Mouse (Mus musculus) thymus, adult 2 months (tissue): ENCODE measurements around the gene Ankrd9.

Experiments
- CTCF ChIP-seq: fragments of 200-500 bp; IDR thresholded peaks from 2 replicates; pipeline ENCODE4 v1.5.1; 2012; ENCODE audit warnings: mild to moderate bottlenecking, control low read depth, low read length, moderate library complexity, borderline replicate concordance; ENCODE audit not compliant: control insufficient read depth, poor library complexity, insufficient read depth; ENCODE audit errors: extremely low read depth
- POLR2A ChIP-seq: fragments of 200-500 bp; IDR thresholded peaks from 2 replicates; pipeline ENCODE4 v1.6.1; 2012; ENCODE audit warnings: mild to moderate bottlenecking, low read length, control low read depth, moderate library complexity; ENCODE audit not compliant: control insufficient read depth, poor library complexity, insufficient read depth; ENCODE audit errors: extremely low read depth

GRCm38 (mm10) chr12:111019086-111019485 lies 40.2 kb upstream of the Ankrd9 start:
- TF ChIP-seq POLR2A = no peak
- no peak for TF ChIP-seq CTCF
